Mouse (Mus musculus): ENCODE results near the gene Psmc3.

Psmc3 gene

DNA sequence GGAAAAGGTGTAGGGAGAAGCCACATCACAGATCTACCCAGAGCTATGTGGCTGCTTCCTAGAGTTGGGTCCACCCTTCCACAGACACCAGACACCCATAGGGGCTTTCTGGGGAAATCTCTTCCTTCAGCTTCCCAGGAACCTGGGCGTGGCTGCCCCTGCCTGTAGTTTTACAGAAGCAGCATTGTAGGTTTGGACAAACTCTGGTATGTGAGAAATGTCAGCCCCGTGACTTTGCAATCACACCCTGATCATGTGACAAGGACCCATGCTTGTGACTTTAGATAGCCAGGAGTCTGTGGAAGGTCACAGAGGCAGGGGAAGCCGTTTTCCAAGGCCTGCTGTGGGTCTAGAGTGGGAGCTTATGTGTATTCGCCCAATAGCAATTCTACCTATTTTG, 58.7 kb downstream of the Psmc3 start:
- no peak for TF ChIP-seq GATA4 (IDR thresholded peaks at IDR 0.05; ENCODE audit: insufficient replicate concordance, low read length)

DNA sequence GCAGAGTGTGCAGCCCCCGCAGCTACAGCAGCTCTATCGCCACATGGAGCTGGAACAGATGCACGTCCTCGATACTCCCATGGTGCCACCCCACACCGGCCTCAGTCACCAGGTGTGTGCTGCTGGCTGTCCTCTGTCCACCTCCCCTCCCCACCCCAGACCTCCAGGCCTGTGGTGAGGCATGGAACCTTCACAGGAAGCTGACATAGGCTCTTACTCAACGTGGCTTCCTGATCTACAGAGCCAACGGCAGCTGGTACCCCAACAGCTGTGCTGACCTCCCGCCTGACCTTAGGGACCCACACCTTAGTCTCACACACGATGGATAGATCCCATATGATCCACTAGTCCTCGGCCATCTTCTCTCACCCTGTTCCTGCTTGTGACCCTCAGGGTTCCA, 59.5 kb downstream of the Psmc3 start:
- no peak for TF ChIP-seq GATA4 (IDR thresholded peaks at IDR 0.05; ENCODE audit: insufficient replicate concordance, low read length)

DNA sequence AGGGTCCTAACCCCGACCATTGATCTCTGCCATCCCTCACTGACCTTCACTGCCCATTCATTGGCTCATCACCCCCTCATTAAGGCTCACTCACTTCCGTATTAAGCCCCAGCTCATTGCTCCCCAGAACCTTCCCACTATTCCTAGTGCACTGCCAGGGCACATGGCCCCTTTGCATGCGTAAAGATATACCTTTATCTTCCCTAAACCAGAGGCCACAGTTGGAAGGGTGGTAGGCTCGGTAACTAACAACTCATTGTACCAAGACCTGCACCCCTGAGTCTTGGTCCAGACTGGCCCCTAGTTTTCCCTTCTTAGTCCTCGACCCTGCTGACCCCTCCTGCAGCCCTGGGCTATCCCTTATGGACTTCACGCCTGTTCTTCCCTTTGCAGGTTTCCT, 60.0 kb downstream of the Psmc3 start:
- TF ChIP-seq GATA4 (IDR thresholded peaks at IDR 0.05; ENCODE audit: insufficient replicate concordance, low read length): no peak

DNA sequence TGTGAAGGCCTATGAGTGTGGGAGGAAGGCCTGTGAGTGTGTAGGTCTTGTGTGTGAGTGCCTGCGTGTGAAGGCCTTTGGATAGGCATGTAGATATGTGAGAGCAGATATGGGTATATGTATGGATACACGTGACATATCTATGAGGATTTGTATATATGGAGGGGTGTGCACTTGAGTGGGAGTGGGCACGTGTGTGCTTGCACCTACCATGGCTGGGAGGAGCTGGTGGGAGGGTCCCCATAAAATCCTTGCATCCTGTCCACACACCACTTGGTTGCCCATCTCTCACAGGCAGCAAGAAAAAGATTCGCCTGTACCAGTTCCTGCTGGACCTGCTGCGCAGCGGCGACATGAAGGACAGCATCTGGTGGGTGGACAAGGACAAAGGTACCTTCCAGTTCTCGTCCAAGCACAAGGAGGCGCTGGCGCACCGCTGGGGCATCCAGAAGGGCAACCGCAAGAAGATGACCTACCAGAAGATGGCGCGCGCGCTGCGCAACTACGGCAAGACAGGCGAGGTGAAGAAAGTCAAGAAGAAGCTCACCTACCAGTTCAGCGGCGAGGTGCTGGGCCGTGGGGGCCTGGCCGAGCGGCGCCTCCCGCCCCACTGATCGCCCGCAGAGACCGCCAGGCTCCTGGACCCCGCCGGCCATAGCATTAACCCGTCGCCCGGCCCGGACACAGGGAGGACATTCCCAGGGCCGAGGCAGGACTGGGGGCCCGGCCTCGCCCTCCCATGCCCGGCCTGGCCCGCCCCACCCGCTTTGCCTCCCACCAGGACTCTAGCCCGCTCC, 61.2 kb downstream of the Psmc3 start:
- TF ChIP-seq GATA4 (IDR thresholded peaks at IDR 0.05; ENCODE audit: insufficient replicate concordance, low read length): no peak

DNA sequence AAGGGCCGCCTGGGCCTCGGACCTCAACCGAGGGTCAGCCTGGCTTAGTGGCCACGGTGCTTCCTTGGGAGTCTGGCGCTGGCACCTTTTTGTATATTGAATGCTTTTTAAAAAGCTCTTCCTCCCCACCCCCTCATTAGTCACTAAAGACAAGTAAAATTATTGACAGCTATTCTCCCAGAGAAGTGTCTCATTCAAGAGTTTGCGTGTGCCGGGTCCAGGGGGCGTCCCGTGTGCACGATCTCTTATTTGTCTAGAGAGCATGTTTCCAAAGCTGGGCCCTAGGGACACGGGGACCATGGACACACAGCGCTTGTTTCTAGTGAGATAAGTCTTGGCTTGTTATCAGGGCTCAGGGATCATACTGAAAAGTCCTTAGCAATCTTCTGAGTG, 61.8 kb downstream of the Psmc3 start:
- no peak for TF ChIP-seq GATA4 (IDR thresholded peaks at IDR 0.05; ENCODE audit: insufficient replicate concordance, low read length)
